Mouse (Mus musculus) gastrocnemius, adult 8-10 months (tissue): ENCODE data around the gene Teddm1a. TPM values are rescaled to one million over a fixed set of nuclear protein-coding genes. Genes with fewer than 3 reads are reported as not detected.

ENCODE experiments used
- microRNA-seq: library from miRNA; unstranded; fragments of <30 nt; microRNA quantifications from one replicate; pipeline ENCODE4 v1.2.0, GENCODE M21; 2022
- total RNA-seq, 4 experiments: library from RNA; stranded (reverse); gene quantifications; 2 replicates each; pipeline ENCODE4 v1.2.4; 2022

The Teddm1a gene
- total RNA-seq, 4 experiments from 2014 or later: not detected

Small RNAs within 50 kb of the gene (microRNA-seq; reads per million reads assigned to microRNA genes)
- gene Mir8114: 10.8 reads per million, percentile 6 among the genes with 10 or more reads in this experiment

Other genes with a start within 250 kb of the Teddm1a start
- gene Rgs8, start 238.7 kb upstream of the Teddm1a start, total RNA-seq: not detected
- under 1 TPM; 0.52 to 0.91 (median 0.71) TPM for gene Rgs16, start 151.4 kb upstream of the Teddm1a start, total RNA-seq
- 1 to 10 TPM in 3 of 4 experiments, under 1 TPM in 1; 0.63 to 1.8 (median 1.2) TPM for gene Rnasel, start 142.3 kb upstream of the Teddm1a start, total RNA-seq
- gene Rgsl1, start 47.6 kb upstream of the Teddm1a start, total RNA-seq: under 1 TPM in 1 of 4 experiments, not detected in 3; 0.09 TPM
- gene Teddm1b, start 17.4 kb upstream of the Teddm1a start, total RNA-seq: not detected
- 100 to 1,000 TPM; 294 to 919 (median 442) TPM for gene Glul, start 8.2 kb downstream of the Teddm1a start, total RNA-seq
- gene Teddm2, start 8.5 kb downstream of the Teddm1a start, total RNA-seq: 1 to 10 TPM; 1.7 to 2.9 (median 2.4) TPM